Mouse (Mus musculus): ENCODE measurements at regions not wholly inside any gene's neighbourhood (a gene's known extent, or its start where the extent isn't known, plus 50 kb on each side); places are given as distances from the start of the nearest gene placed in this dataset.
A peak's percentile ranks its signal among the peaks of the same experiment; 100 is the strongest.

- no peak for DNase-seq (ENCODE audit: low spot score in 2 of 2)
These were observed 284.0 kb downstream of the 4930544G11Rik start for GRCm38 (mm10) chr6:66236368-66236767.

GRCm38 (mm10) chr6:66255378-66255777 lies 279.8 kb upstream of the Mad2l1 start:
- DNase-seq (ENCODE audit: low spot score in 2 of 2): no peak

- no peak for DNase-seq (ENCODE audit: low spot score in 2 of 2)
These were observed 271.8 kb upstream of the Mad2l1 start for GRCm38 (mm10) chr6:66263429-66263828.

- DNase-seq (ENCODE audit: low spot score in 2 of 2): no peak
These were observed 271.3 kb upstream of the Mad2l1 start for GRCm38 (mm10) chr6:66263918-66264317.

GRCm38 (mm10) chr6:66268427-66268826 lies 266.8 kb upstream of the Mad2l1 start:
- DNase-seq (ENCODE audit: low spot score in 2 of 2): no peak

GRCm38 (mm10) chr6:66271414-66272206 lies 263.6 kb upstream of the Mad2l1 start:
- DNase-seq (ENCODE audit: low spot score in 2 of 2): no peak

GRCm38 (mm10) chr6:66272216-66272615 lies 263.0 kb upstream of the Mad2l1 start:
- no peak for DNase-seq (ENCODE audit: low spot score in 2 of 2)

- DNase-seq (ENCODE audit: low spot score in 2 of 2): no peak
These were observed 260.5 kb upstream of the Mad2l1 start for GRCm38 (mm10) chr6:66274737-66275136.

- no peak for DNase-seq (ENCODE audit: low spot score in 2 of 2)
These were observed 254.5 kb upstream of the Mad2l1 start for GRCm38 (mm10) chr6:66280701-66281100.

GRCm38 (mm10) chr6:66282566-66283115 lies 252.5 kb upstream of the Mad2l1 start:
- no peak for DNase-seq (ENCODE audit: low spot score in 2 of 2)

- no peak for DNase-seq (ENCODE audit: low spot score in 2 of 2)
These were observed 251.7 kb upstream of the Mad2l1 start for GRCm38 (mm10) chr6:66283521-66283920.

- DNase-seq (ENCODE audit: low spot score in 2 of 2): peak; percentile 6 to 8
These were observed 247.6 kb upstream of the Mad2l1 start for GRCm38 (mm10) chr6:66287607-66288006.

- DNase-seq (ENCODE audit: low spot score in 2 of 2): no peak
These were observed 246.0 kb upstream of the Mad2l1 start for GRCm38 (mm10) chr6:66289196-66289595.

- no peak for DNase-seq (ENCODE audit: low spot score in 2 of 2)
These were observed 243.6 kb upstream of the Mad2l1 start for GRCm38 (mm10) chr6:66291576-66291975.

GRCm38 (mm10) chr6:66298056-66298455 lies 237.1 kb upstream of the Mad2l1 start:
- DNase-seq (ENCODE audit: low spot score in 2 of 2): no peak

- DNase-seq (ENCODE audit: low spot score in 2 of 2): no peak
These were observed 235.0 kb upstream of the Mad2l1 start for GRCm38 (mm10) chr6:66300189-66300588.

- no peak for DNase-seq (ENCODE audit: low spot score in 2 of 2)
These were observed 190.3 kb upstream of the Mad2l1 start for GRCm38 (mm10) chr6:66344848-66345247.

GRCm38 (mm10) chr6:66347356-66347755 lies 187.8 kb upstream of the Mad2l1 start:
- DNase-seq (ENCODE audit: low spot score in 2 of 2): no peak

- peak in 1 of 2 experiments; percentile 28 for DNase-seq (ENCODE audit: low spot score in 2 of 2)
These were observed 174.1 kb upstream of the Mad2l1 start for GRCm38 (mm10) chr6:66361130-66361529.

GRCm38 (mm10) chr6:66367263-66367662 lies 167.9 kb upstream of the Mad2l1 start:
- peak in 1 of 2 experiments; percentile 14 for DNase-seq (ENCODE audit: low spot score in 2 of 2)

GRCm38 (mm10) chr6:66381279-66381934 lies 153.8 kb upstream of the Mad2l1 start:
- no peak for DNase-seq (ENCODE audit: low spot score in 2 of 2)

GRCm38 (mm10) chr6:66382347-66383010 lies 152.7 kb upstream of the Mad2l1 start:
- no peak for DNase-seq (ENCODE audit: low spot score in 2 of 2)

Measured in frontal cortex, postnatal 10 days (tissue).